Mouse (Mus musculus) lung, postnatal 10 days (tissue): ENCODE measurements around the gene Platr17.
"Not testable (repeated sequence)": the region's sequence is repeated elsewhere in the genome, so short reads cannot be mapped to it uniquely, and the experiment has no call there.

Source experiments
- DNase-seq: peaks from one replicate; pipeline ENCODE4 v3.0.0; 2021

Gene Platr17

DNA sequence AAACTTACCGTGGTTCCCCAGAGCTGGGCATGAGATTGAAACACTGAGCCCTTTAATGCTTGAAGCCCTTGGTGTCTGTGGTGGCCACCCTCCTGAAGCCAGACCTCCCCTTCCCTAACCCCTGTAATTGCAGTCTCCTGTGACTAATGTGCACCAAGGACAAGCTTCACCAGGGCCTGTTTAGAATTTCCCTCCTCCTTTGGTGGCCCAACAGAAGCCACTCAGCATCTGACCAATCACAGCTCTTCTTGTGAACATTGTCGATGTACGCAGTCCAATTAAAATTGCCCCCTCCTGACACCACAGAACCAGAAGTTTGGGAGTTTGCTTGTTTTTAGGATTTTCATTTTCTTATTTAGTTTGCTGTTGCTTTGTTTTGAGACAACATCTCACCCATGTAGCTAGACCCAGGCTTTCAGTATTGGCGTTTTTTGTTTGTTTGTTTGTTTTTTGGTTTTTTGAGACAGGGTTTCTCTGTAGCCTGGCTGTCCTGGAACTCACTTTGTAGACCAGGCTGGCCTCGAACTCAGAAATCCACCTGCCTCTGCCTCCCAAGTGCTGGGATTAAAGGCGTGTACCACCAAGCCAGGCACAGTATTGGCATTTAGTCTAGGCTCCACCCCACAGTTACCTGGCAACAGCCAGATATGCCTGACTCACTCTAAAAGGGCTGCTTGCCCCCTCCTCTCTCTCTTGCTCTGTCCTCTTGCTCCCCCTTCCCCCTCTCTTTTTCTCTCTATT is 854 bp upstream of the Platr17 start:
- DNase-seq, result not testable (repeated sequence)

DNA sequence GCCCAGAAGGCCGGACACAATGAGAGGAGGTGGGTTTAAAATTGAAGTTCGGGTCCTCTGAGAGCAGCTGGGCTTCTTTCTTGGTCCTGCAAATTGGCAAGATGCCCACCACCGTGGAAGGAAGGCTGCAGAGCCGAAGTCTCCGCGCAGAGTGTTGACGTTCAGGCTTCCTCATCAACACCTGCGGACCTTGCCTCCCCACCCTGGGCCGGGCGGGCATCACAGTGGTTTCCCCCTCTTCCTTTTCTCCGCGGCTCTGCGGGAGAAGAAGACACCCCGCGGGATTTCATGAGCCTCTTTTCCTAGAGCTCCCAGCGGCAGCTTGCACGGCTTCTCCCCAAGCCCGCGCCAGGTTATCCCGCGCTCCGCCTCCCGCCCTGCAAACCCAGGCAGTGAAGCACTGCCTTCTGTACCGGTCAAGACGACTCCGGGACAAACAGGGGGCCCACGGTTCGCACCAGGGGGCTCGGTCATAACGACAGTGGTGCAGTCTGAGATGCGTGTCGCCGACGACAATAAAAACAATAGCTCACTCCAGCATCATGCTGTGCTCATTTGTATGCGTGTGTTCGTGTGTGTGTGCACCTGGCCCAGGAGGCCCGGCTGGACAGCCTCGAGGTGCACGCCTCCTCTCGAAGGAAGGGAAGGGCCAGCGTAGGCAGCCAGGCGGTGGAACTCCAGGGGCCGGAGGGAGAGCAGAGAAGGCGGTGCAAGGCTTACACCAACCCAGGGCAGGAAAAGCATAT is 3.6 kb downstream of the Platr17 start:
- DNase-seq, result peak; percentile 55

DNA sequence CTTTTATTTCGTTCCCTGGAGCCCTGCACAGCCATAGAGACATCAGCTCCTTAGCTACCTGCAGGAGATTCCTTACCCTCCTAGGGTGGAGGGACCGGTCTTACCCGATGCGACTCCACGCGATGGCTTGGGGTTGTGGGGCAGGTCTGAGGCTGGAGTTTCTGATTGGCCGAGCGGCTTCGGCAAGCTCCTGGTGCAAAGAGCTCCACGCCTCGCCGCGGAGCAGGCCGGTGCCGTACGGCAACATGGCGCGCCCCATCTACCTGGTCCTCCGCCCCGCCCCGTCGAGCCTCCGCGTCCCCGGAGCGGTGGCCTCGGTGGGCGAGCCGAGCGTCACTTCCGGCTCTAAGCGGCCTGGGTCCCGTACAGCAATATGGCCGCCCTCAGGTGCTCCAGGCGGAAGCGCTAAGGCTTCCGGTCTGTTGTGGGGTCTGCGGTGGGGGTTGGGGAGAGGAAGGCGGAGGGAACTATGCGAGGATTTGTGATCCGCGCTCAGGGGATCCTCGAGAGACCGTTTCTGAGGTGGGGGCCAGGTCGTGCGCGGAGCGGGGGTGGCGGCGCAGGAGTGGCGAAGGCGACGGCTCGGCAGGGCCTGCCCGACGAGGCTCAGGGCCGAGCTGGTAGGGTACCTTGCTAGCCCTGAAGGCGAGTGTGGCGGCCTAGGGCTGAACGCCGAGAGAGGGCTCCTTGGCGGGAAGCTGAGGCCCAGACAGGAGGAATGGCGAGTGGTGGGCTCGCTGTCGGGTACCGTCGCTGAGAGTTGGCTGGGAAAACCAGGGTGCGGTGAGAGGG is 4.3 kb downstream of the Platr17 start, which contains the start of gene Daxx:
Daxx (plus strand) TSS at position 338 of the 792 bp plus-strand sequence.
- DNase-seq, result peak; percentile 99

DNA sequence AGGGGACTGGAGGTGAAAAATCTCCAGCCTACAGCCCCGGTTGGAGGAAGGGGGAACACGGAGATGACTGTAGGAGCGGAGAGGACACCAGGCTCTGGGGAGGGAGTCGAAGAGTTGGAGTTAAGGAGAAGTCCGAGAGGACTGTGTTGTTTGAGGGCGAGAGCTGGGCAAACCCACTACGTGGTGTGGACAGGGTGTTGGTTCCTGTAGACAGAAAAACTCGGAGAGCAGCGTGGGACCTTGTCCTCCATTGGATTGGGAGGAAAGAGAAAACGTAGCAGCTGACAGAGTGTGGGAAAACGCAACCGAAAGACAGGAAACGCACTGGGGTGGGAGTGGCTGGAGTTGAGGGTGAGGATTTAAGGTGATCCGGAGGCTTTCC is 4.9 kb downstream of the Platr17 start:
- DNase-seq, result peak; percentile 74

DNA sequence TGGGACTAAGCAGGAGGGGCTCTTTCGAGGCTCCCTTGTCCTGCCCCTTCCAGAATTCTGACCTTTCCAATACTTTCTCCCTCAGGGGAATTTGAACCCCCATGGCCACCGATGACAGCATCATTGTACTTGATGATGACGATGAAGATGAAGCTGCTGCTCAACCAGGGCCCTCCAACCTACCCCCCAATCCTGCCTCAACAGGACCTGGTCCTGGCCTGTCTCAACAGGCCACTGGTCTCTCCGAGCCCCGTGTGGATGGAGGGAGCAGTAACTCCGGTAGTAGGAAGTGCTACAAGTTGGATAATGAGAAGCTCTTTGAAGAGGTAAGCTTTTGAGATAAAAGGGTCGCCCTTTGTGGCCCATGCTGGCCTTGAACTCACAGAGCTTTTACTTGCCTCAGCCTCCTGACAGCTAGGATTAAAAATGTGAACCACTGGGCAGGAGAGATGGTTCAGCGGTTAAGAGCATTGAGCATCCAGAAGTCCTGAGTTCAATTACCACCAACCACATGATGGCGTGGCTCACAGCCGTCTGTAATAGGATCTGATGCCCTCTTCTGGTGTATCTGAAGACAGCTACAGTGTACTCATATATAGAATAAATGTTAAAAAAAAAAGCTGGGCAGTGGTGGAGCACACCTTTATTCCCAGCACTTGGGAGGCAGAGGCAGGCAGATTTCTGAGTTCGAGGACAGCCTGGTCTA is 5.6 kb downstream of the Platr17 start:
- no peak for DNase-seq

DNA sequence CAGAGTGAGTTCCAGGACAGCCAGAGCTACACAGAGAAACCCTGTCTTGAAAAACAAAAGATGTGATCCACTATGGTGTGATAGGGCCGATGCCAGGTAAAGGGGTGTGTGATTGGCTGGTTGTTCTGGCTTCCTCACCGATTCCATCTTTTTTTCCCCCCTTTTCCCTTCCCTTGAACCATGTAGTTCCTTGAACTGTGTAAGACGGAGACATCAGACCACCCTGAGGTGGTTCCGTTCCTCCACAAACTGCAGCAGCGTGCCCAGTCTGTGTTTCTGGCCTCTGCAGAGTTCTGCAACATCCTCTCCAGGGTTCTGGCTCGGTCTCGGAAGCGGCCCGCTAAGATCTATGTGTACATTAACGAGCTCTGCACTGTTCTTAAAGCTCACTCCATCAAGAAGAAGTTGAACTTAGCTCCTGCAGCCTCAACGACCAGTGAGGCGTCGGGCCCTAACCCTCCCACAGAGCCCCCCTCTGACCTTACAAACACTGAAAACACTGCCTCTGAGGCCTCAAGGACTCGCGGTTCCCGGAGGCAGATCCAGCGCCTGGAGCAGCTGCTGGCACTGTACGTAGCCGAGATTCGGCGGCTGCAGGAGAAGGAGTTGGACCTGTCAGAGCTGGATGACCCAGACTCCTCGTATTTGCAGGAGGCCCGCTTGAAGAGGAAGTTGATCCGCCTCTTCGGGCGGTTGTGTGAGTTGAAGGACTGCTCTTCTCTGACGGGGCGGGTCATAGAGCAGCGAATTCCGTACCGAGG is 6.3 kb downstream of the Platr17 start:
- no peak for DNase-seq

DNA sequence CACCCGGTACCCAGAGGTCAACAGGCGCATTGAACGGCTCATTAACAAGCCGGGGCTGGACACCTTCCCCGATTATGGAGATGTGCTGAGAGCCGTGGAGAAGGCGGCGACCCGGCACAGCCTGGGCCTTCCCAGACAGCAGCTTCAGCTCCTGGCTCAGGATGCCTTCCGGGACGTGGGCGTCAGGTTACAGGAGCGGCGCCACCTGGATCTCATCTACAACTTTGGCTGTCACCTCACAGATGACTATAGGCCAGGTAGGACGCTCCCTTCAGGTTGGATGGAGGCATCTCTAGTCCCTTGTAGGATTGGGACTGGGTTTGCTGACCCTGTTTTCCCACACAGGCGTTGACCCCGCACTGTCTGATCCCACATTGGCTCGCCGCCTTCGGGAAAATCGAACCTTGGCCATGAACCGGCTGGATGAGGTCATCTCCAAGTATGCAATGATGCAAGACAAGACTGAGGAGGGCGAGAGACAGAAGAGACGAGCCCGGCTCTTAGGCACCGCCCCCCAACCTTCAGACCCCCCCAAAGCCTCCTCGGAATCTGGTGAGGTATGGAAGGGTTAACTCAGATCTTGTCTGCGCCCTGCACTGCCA is 7.0 kb downstream of the Platr17 start:
- no peak for DNase-seq

DNA sequence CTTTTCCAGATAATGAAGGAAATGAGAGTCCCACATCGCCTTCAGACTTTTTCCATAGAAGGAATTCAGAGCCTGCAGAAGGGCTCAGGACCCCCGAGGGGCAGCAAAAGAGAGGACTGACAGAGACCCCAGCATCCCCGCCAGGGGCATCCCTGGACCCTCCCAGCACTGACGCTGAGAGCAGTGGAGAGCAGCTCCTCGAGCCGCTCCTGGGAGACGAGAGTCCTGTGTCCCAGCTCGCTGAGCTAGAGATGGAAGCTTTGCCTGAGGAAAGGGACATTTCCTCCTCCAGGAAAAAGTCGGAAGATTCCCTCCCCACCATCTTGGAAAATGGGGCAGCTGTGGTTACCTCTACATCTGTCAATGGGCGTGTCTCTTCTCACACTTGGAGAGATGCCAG is 8.3 kb downstream of the Platr17 start:
- no peak for DNase-seq

DNA sequence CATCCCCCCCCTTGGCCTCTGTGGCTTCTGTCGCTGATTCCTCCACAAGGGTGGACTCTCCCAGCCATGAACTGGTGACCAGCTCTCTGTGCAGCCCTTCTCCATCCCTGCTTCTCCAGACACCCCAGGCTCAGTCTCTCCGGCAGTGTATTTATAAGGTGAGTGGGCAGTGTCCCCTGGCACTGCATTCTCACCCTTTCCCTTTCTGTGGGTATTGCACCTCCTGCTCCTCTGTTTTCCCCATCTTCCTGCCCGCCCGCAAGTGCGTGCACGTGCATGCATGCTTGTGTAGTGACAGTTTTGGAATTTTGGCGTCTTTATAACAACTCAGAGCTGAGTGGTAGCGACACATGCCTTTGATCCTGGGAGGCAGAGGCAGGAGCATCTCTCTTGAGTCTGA is 9.0 kb downstream of the Platr17 start:
- DNase-seq, result no peak

DNA sequence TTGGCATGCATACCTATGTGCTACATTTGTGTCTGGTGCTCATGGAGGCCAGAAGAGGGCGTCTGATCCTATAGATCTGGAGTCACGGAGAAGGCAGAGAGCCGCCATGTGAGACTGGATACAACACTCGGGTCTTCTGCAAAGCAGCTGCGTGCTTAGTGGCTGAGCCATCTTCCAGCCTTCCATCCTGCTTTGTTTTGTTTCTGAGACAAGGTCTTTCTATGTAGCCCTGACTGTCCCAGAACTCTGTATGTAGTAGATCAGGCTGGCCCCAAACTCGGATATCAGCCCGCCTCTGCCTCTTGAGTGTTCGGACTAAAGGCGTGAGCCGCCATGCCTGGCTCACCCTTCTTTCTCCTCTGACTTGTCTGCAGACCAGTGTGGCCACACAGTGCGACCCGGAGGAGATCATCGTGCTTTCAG is 10.0 kb downstream of the Platr17 start:
- DNase-seq, result no peak

DNA sequence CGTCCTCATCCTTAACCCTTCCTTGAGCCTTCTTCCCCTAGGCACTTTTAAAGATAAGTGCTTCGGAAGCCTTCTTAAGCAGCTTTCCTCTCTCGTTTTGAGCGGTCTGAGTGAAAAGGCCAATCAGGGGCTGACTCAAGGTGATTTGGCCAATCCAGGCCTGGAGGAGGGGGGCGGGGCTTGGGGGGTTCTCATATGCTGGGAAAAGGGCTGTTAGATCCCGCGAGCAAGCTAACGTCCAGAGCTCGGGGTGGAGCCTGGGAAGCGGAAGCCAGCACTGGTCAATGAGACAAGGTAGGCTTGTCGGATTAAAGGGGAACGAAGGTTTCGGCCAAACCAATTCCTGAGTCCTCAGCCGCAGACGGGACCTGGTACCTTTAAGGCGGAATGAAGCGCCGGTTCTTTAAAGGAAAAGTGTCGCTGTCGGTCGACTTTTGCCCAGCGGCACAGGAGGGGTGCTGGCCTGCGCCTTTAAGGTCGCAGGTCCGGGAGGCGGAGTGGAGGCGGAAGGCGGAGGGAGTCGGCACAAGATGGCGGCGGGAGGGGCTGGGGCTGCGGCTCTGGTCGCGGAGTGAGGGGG is 10.8 kb downstream of the Platr17 start, which contains the start of the genes Tapbp and Zbtb22:
Tapbp (plus strand) TSS at position 229 of the 580 bp plus-strand sequence.
Zbtb22 (plus strand) TSS at position 234 of the 580 bp plus-strand sequence.
- peak; percentile 98 for DNase-seq

DNA sequence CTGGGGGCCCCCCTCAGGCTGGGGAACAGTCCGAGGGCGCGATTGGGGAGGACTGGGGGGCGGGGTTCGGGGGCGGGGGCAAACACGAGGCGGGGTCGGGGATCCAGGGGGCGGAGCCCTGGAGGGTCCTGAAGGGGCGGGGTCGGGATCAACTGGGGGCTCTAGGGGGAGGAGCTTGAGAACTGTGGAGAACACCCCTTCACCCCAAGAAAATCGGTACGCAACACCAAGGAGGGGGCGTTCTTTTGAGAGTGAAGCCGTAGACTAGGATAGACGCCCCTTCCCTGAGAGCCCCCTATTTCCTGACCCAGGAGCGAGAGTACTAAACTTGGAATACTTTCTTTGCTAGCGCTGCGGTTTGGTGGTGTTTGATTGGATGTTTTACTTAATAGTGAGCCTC is 11.4 kb downstream of the Platr17 start:
- no peak for DNase-seq

DNA sequence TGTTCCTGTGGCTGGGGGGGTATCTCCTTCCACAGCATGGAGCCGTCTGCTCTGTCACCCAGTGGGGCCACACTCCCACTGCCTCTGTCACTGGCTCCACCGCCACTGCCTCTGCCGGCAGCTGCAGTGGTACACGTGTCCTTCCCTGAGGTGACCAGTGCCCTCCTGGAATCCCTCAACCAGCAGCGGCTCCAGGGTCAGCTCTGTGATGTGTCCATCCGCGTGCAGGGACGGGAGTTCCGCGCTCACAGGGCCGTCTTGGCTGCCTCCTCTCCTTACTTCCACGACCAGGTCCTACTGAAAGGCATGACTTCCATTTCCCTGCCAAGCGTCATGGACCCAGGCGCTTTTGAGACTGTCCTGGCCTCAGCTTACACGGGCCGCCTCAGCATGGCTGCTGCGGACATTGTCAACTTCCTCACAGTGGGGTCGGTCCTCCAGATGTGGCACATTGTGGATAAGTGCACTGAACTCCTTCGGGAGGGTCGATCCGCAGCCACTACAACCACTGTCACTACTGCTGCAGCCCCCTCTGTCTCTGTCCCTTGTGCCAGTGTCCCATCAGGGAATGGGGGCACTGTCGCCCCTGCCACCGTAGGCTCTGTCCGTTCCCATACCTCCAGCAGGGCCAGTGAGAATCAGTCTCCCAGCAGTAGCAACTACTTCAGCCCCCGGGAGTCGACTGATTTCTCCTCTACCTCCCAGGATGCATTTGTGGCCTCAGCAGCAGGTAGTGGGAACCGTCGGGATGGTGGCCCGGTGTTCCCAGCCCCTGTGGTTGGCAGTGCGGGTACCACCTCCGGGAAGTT is 12.1 kb downstream of the Platr17 start:
- no peak for DNase-seq

DNA sequence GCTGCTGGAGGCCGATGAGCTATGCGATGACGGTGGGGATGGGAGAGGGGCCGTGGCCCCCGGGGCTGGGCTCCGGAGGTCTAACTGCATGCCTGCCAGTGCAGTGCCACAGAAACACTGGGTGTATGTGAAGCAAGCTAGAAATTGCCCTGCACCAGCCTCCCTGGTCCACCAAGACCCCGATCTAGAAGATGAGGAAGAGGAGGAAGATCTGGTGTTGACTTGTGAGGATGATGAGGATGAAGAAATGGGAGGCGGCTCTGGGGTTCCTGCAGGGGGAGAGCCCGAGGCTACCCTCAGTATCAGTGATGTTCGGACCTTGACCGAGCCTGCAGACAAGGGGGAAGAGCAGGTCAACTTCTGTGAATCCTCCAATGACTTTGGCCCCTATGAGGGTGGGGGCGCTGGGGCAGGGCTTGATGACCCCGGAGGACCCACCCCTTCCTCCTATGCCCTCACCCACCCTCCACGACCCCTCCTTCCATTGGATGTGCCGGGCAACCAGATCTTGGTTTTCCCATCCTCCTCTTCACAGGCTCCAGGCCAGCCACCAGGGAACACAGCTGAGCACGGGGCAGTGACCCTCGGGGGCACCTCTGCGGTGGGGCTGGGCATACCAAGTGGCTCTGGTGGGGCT is 12.8 kb downstream of the Platr17 start:
- no peak for DNase-seq

DNA sequence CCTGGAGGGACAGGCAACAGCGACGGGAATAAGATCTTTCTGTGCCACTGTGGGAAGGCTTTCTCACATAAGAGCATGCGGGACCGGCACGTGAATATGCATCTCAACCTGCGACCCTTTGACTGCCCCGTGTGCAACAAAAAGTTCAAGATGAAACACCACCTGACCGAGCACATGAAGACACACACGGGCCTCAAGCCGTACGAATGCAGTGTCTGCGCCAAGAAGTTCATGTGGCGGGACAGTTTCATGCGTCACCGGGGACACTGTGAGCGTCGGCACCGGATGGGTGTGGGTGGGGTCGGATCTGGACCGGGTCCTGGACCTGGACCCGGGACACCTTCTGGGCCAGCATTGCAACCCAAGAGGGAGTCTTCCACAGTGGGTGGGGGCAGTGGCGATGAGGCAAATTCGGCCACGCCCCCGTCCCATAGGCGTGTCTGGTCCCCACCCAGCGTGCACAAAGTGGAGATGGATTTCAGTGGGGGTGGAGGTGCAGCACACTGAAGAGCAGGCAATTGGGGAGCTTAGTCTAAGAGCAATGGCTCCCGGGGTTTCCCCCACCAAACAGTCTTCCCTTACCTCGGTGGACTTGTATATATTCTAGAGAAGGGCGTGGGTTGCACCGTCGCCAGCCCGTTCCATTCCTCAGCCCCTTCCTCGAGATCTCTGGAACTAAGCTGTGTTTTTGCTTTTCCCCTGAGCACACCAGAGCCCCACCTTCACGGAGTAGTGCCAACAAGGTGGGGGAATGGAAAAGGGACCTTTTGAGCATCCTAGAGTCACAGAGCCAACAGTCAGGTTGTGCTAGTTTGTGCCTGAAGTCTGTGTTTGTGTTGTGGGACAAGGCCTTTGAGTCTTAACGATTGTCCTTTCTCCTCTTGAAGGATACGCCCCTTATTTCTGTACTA is 13.6 kb downstream of the Platr17 start:
- no peak for DNase-seq

DNA sequence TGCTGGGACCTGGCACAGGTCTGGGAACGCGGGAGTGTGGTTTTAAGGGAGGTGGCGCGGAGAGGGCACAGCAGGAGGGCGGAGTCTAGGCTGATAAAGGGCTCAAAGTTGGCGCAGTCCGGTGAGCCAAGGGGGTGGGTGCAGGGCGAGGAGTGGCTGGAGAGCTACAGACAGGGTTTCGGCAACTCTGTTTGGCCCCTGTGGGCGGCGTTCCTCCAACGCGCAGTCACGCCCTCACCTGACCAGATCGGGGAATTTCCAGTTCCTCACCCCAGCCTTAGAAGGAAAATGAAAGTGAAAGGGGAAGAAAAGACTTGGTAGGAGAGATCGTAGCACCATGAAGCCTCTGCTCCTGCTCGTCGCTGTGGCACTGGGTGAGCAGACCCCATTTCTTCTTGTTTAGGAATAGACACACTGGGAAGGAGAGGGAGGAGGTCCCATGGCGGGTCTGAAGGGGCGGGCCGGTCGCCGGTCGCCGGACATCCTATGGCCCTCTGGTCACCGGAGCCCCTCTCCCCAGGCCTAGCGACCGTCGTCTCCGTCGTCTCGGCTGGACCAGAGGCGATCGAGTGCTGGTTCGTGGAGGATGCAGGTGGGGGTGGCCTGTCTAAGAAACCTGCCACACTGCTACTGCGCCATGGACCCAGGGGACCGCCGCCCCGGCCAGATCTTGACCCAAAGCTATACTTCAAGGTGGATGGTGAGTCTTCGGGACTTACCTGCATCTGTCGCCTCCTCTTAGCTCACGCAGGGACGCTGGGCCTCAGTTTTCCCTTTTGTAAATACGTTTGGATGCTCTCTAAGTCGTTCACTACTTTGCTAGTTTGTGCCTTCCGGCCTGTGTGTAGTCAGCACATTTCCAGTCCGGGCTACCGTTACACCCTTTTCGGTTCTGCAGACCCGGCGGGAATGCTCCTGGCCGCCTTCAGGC is 14.7 kb downstream of the Platr17 start:
- peak; percentile 93 for DNase-seq
